Mouse (Mus musculus) heart, embryonic 13.5 days (tissue): ENCODE results near the gene Med13l. TPM values are rescaled to one million over a fixed set of nuclear protein-coding genes. Genes with fewer than 3 reads are reported as not detected.

ENCODE experiments used
- ATAC-seq: fragments of 200-750 bp; cut with Nextera tagmentation; 2 replicates; pipeline ENCODE4 v1.8.0; 2017; ENCODE audit warnings: moderate TSS enrichment; ENCODE audit not compliant: insufficient number of reproducible peaks, low FRiP score, low TSS enrichment; ENCODE audit errors: extremely low read depth
- H3K27ac ChIP-seq: fragments of 300-500 bp; sonication (generic); replicated peaks from 2 replicates; pipeline ENCODE4 v1.5.1; 2015; ENCODE audit warnings: moderate library complexity, mild to moderate bottlenecking, inconsistent platforms
- H3K27me3 ChIP-seq: fragments of 300-500 bp; sonication (generic); replicated peaks from 2 replicates; pipeline ENCODE4 v1.6.1; 2015; ENCODE audit warnings: mild to moderate bottlenecking, inconsistent platforms
- H3K36me3 ChIP-seq: fragments of 300-500 bp; sonication (generic); 2 replicates; pipeline ENCODE4 v1.6.1; 2015; ENCODE audit warnings: mild to moderate bottlenecking, inconsistent platforms
- H3K4me1 ChIP-seq: fragments of 300-500 bp; sonication (generic); 2 replicates; pipeline ENCODE4 v1.6.1; 2015; ENCODE audit warnings: inconsistent platforms
- H3K4me2 ChIP-seq: fragments of 300-500 bp; sonication (generic); 2 replicates; pipeline ENCODE4 v1.6.1; 2015; ENCODE audit warnings: inconsistent platforms, mild to moderate bottlenecking, moderate library complexity
- H3K4me3 ChIP-seq: fragments of 300-500 bp; sonication (generic); 2 replicates; pipeline ENCODE4 v1.5.1; 2015; ENCODE audit warnings: moderate library complexity, mild to moderate bottlenecking, inconsistent platforms
- H3K9ac ChIP-seq: fragments of 300-500 bp; sonication (generic); 2 replicates; pipeline ENCODE4 v1.6.1; 2015; ENCODE audit warnings: inconsistent platforms, mild to moderate bottlenecking, moderate library complexity
- H3K9me3 ChIP-seq: fragments of 300-500 bp; sonication (generic); 2 replicates; pipeline ENCODE4 v1.6.1; 2016; ENCODE audit warnings: inconsistent platforms
- WGBS: fragments of 180-500 bp; shearing (Covaris S2); methylation state at CpG from one replicate; pipeline ENCODE4 v1.1.7; 2015; ENCODE audit warnings: mixed read lengths; 5-methylcytosine and 5-hydroxymethylcytosine counted together
- polyA plus RNA-seq: library from polyadenylated mRNA; unstranded; fragments of >200 nt; fragmentation: Nextera tagmentation; extraction: Ambion mirVana; gene quantifications from 2 replicates; pipeline ENCODE4 v1.2.1, GENCODE M21; 2015

Gene Med13l
- polyA plus RNA-seq, 1 experiment from 2014 or later = 6.3 TPM

DNA sequence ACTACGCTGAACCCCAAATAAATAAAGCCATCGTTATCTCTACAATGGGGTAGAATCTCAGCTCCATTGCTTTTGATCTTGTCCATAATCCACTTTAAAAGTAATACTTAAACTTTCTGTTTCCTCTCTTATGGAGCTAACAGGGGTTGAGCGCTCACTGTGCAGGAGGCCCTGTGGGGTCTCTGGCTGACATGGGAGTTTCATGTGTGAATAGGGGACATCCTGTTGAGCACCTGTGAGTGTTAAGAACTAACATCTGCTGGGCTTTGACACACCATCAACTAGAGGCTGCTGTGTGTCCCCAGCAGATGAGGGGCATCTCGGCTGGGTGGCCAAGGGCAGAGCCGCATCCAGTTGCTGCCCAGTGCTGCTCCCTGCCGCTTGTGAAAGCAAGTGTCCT lies 157.6 kb downstream of the Med13l start:
- Histone ChIP-seq H3K9ac (no peak overlapping the region), H3K27me3 (no peaks in the 10 kb centered on the region), H3K27ac (no peak overlapping the region), H3K4me3 (no peak overlapping the region), H3K4me1 (peaks cover 52% of the 10 kb centered on the region), H3K9me3 (no peaks in the 10 kb centered on the region), H3K4me2 (no peak overlapping the region), H3K36me3 (peaks cover 13% of the 10 kb centered on the region)
- 83% methylated on average over 6 of the region's 6 CpGs for WGBS
- no peak for ATAC-seq

DNA sequence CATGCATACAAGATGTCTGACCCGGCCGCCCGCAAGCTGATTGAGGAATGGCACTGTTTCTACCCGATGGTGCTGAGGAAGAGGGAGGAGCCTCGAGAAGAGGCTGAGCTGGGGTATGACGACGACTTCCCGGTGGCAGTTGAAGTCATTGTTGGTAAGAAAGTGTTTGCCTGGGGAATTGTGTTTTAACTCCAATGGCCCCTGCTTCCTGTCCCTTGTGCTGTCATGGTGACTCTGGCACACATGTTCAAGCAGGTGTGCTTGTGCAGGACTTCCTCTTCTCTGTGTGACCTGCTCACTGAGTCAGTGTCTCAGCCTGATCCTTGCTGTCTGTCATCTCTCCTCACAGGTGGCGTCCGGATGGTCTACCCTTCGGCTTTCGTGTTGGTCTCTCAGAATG lies 160.9 kb downstream of the Med13l start:
- Histone ChIP-seq H3K27me3 (no peaks in the 10 kb centered on the region), H3K27ac (no peak overlapping the region), H3K4me3 (no peak overlapping the region), H3K36me3 (peaks cover 41% of the 10 kb centered on the region), H3K4me1 (peaks cover 47% of the 10 kb centered on the region), H3K9ac (no peak overlapping the region), H3K9me3 (no peaks in the 10 kb centered on the region), H3K4me2 (no peak overlapping the region)
- no peak for ATAC-seq
- WGBS = 76% methylated on average over 12 of the region's 12 CpGs

DNA sequence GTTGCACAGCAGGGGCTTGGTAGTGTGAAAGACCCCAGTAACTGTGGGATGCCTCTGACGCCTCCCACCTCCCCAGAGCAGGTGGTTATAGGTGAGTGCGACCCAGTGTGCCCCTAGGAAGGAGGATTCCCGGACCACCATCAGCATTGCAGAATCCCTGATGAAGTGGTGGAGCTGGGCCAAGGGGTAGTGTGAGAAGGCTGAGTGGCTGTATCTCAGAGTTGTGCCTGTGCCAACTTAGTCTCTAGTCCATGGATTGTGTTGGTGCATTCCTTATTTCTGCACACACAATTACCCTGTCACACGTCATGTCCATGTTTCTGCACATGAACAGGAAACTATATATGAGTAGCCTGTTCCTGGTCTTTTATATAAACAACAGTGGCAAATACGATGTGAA lies 161.4 kb downstream of the Med13l start:
- WGBS = 87% methylated on average over 5 of the region's 5 CpGs

DNA sequence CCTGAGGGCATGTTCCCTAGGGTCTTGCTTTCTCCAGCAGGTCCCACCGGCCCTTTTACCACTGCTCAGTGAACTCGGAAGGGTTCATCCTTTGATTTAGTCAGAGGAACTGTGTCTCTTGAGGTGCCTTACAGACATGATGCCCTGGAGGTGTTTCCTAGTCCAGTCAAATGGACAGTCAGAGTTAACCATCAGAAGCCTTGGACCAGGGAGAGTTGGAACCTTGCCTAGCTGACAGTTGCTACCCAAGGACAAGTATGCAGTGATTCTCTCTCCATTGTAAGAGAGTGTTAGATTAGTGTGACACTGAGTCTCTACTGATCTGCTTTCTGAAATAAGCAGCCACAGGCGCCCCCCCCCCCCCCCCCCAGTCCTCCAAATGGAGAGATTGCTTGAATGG lies 162.0 kb downstream of the Med13l start:
- Histone ChIP-seq H3K36me3 (peaks cover 51% of the 10 kb centered on the region), H3K9me3 (no peaks in the 10 kb centered on the region), H3K4me3 (no peak overlapping the region), H3K9ac (no peak overlapping the region), H3K4me1 (peaks cover 36% of the 10 kb centered on the region), H3K27ac (no peak overlapping the region), H3K4me2 (no peak overlapping the region), H3K27me3 (no peaks in the 10 kb centered on the region)
- 60% methylated on average over 3 of the region's 3 CpGs for WGBS
- ATAC-seq = no peak

More for the DNA sequence above, 161.4 kb downstream of the Med13l start:
- Histone ChIP-seq H3K27ac (no peak overlapping the region), H3K9me3 (no peaks in the 10 kb centered on the region), H3K4me2 (no peak overlapping the region), H3K36me3 (peaks cover 45% of the 10 kb centered on the region), H3K27me3 (no peaks in the 10 kb centered on the region), H3K4me3 (no peak overlapping the region), H3K9ac (no peak overlapping the region), H3K4me1 (peaks cover 42% of the 10 kb centered on the region)
- ATAC-seq = no peak

DNA sequence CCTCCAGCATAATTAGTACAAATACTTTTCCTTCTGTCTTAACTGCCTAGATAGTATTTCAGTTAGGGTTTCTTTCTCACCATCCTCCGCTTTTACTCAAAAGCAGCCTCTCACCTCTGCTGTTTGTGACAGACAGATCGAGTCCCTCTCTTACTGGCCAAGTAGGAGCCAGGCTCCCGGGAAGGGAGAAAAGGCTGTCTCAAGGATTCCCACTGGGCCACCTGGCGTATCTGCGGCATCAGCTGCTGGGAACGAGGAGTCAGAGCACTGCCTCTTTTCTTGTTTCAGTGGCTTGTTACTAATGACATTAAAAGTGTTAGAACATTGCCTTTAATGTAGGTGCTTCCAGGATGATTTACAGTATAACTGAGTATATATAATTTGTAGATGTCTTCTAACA lies 164.9 kb downstream of the Med13l start:
- Histone ChIP-seq H3K4me3 (no peak overlapping the region), H3K36me3 (peaks cover 81% of the 10 kb centered on the region)
- WGBS = 69% methylated on average over 6 of the region's 6 CpGs

DNA sequence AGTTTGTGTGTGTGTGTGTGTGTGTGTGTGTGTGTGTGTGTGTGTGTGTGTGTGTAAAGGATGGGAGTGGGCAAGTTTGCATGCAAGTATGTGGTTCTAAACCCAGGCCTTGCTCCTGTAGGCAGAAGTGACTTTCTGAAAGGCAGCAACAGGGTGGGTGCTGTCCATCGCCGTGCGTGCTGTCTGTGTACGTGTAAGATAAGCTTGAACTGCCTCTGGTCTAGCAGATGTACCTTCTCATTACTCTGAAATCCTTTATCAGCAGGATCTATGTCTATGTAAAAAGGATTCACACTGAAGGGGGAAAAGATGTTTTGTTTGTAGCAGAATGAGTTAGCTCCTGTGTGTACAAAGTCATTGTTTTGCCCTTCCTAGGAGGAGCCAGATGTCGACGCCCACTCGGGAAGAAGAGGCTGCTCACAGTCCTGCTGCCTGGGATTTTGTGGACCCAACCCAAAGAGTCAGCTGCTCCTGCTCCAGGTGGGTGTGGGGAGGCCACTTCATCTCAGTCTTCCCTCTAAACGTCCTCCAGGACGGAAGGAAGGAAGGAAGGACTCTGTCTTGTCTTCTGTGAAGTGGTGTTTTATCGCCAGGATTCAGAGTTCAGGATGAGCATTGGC lies 165.5 kb downstream of the Med13l start:
- no peak overlapping the region for H3K9ac ChIP-seq
- no peak overlapping the region for H3K4me3 ChIP-seq
- H3K4me1 ChIP-seq = peaks cover 9% of the 10 kb centered on the region; the same call in 1 of the 2 replicates
- no peak overlapping the region for H3K27ac ChIP-seq
- no peaks in the 10 kb centered on the region for H3K9me3 ChIP-seq
- ATAC-seq = no peak
- no peak overlapping the region for H3K4me2 ChIP-seq
- 68% methylated on average over 10 of the region's 10 CpGs for WGBS
- H3K36me3 ChIP-seq = peaks cover 87% of the 10 kb centered on the region
- no peaks in the 10 kb centered on the region for H3K27me3 ChIP-seq

More for the DNA sequence above, 164.9 kb downstream of the Med13l start:
- Histone ChIP-seq H3K27me3 (no peaks in the 10 kb centered on the region), H3K4me2 (no peak overlapping the region), H3K9ac (no peak overlapping the region), H3K4me1 (peaks cover 11% of the 10 kb centered on the region), H3K27ac (no peak overlapping the region), H3K9me3 (no peaks in the 10 kb centered on the region)
- ATAC-seq = no peak

DNA sequence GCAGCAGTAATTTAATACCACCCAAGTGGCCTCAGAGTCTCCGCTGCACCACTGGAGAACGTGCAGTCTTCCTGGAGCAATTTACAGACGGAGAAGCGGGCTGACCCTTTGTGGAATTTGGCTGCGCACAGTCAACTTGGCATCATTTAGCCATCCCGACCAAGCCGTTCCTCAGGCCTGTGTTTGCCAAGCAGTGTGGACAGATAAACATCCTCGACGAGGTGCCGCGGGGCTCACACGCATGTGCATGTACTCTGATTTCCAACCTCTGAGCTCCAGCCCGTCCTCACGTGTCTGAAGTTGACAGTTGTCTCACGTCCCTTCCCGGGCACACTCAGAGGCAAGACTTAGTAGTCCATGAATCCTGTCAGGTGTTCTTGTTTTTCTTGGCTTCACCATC lies 166.9 kb downstream of the Med13l start:
- Histone ChIP-seq H3K36me3 (peaks cover 87% of the 10 kb centered on the region), H3K4me3 (no peak overlapping the region), H3K4me2 (no peak overlapping the region; the same call in 1 of the 2 replicates), H3K9ac (no peak overlapping the region), H3K9me3 (no peaks in the 10 kb centered on the region), H3K27me3 (no peaks in the 10 kb centered on the region), H3K27ac (no peak overlapping the region), H3K4me1 (peaks cover 9% of the 10 kb centered on the region; the same call in 1 of the 2 replicates)
- ATAC-seq = no peak
- WGBS = 92% methylated on average over 16 of the region's 16 CpGs

DNA sequence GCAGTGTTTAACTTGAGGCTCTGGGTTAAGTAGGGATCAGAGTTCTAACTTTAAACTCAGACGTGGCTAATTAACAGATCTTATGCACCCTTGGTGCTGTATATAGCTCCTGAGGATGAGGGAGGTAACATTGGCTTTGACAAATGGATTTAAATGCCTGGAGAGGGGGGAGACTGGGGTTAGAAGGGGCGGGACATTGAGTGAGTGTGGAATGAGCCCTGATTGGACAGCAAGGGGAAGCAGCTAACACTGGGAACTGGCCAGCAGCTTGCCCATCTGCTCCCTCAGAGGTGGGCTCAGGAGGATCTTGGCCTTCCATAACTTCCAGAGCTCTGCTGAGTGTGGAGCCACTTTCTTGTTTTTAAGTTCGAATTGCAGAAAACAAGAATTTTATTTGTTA lies 171.7 kb downstream of the Med13l start:
- Histone ChIP-seq H3K4me1 (no peaks in the 10 kb centered on the region), H3K36me3 (peaks cover 91% of the 10 kb centered on the region), H3K27ac (no peak overlapping the region), H3K9me3 (no peaks in the 10 kb centered on the region), H3K9ac (no peak overlapping the region), H3K27me3 (no peaks in the 10 kb centered on the region), H3K4me2 (no peak overlapping the region), H3K4me3 (no peak overlapping the region)
- 75% methylated on average over 3 of the region's 3 CpGs for WGBS
- no peak for ATAC-seq

DNA sequence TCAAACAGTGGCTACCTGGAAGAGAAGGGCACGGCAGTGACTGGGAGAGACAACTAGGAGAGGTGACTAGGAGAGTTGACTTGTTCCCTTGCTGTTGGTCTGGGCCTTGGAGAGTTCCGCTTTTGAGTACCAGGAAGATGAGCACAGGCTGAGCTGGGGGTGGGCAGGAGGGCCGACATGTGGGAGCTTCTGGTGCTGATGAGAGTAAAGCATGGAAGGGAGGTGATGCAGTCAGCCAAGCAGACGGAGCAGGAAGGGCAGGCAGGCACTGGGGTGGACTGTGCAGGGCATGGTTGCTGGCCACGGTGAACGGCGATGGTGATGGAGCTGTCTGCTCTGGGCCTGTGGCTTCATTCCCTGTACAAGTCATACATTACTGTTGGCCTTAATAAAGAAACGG lies 172.2 kb downstream of the Med13l start:
- Histone ChIP-seq H3K9ac (no peak overlapping the region), H3K27me3 (no peaks in the 10 kb centered on the region), H3K4me1 (no peaks in the 10 kb centered on the region), H3K9me3 (no peaks in the 10 kb centered on the region), H3K36me3 (peaks cover 90% of the 10 kb centered on the region), H3K4me3 (no peak overlapping the region), H3K4me2 (no peak overlapping the region), H3K27ac (no peak overlapping the region)
- ATAC-seq = no peak
- 85% methylated on average over 8 of the region's 8 CpGs for WGBS

DNA sequence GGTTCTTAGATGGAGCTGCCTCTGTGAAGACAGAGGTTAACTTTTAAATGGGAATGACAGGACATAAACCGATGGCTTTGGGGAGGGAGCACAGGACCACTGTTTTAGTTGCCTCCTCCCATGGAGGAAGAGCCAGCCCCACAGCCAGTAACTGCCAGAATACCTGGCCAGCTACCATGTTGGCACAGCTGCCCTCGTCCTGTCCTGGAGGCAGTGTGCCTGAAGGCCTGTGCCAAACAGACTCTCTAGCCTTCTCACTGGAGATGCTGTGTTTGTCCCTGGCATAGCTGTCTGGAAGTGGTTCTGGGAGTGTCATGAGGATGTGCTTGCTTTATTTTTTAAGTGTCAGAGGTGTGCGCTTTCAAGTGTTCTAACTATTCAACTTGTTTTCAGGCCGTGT lies 173.1 kb downstream of the Med13l start:
- H3K4me1 ChIP-seq = no peaks in the 10 kb centered on the region
- H3K27me3 ChIP-seq = no peaks in the 10 kb centered on the region
- no peaks in the 10 kb centered on the region for H3K9me3 ChIP-seq
- no peak for ATAC-seq
- H3K4me2 ChIP-seq = no peak overlapping the region
- H3K9ac ChIP-seq = no peak overlapping the region
- H3K36me3 ChIP-seq = peaks cover 90% of the 10 kb centered on the region
- H3K4me3 ChIP-seq = no peak overlapping the region
- H3K27ac ChIP-seq = no peak overlapping the region
- 90% methylated on average over 4 of the region's 4 CpGs for WGBS

DNA sequence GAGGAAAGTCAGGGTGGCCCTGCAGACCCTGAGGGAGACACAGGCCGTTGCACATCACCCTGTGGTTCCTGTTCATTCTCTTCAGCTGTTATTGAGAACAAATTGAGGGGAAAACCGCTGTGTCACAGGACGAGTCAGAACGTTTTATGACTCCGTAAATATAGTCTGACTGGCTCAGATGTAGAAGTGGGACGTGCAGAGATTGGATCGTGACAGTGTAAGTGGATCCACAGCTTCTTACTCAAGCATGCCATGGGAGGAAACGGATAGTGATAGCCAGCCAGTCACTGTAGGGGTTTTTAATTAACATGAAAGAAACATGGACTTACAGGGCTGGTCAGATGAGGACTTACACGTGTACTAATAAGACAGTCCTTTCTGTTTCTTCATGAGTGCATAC lies 174.0 kb downstream of the Med13l start:
- no peak overlapping the region for H3K27ac ChIP-seq
- ATAC-seq = no peak
- no peak overlapping the region for H3K4me3 ChIP-seq
- no peaks in the 10 kb centered on the region for H3K4me1 ChIP-seq
- 83% methylated on average over 9 of the region's 9 CpGs for WGBS
- H3K36me3 ChIP-seq = peaks cover 90% of the 10 kb centered on the region
- no peak overlapping the region for H3K4me2 ChIP-seq
- H3K27me3 ChIP-seq = no peaks in the 10 kb centered on the region
- H3K9me3 ChIP-seq = no peaks in the 10 kb centered on the region
- H3K9ac ChIP-seq = no peak overlapping the region

DNA sequence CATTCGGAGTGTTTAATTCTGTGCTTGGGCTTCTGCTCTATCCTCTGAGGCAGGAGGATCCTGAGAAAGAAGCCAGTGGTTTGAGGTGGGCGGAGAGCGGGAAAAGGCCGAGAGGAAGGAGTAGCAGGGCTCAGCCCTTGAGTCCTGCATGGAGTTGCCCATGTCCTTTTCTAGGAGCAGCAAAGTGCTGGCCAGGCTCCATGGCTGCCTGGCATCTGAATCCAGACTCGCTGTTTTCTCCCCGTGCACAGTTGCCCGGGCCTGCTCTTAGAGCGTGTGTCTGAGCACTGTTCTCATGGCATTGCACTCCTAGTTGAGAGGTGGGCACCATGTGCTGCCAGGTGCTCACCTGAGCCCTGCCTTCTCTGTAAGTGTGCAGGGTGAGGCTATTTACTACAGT lies 175.3 kb downstream of the Med13l start:
- H3K4me2 ChIP-seq = no peak overlapping the region
- H3K9me3 ChIP-seq = peaks cover 7% of the 10 kb centered on the region; the same call in 1 of the 2 replicates
- no peak for ATAC-seq
- H3K4me3 ChIP-seq = no peak overlapping the region
- no peaks in the 10 kb centered on the region for H3K4me1 ChIP-seq
- WGBS = 91% methylated on average over 8 of the region's 8 CpGs
- H3K36me3 ChIP-seq = peaks cover 90% of the 10 kb centered on the region
- H3K9ac ChIP-seq = no peak overlapping the region
- H3K27ac ChIP-seq = no peak overlapping the region
- H3K27me3 ChIP-seq = no peaks in the 10 kb centered on the region
